Mouse (Mus musculus) limb, embryonic 15.5 days (tissue): ENCODE results near the gene Lims1. TPM values are rescaled to one million over a fixed set of nuclear protein-coding genes. Genes with fewer than 3 reads are reported as not detected.

Experiments used
- ATAC-seq: fragments of 200-750 bp; cut with Nextera tagmentation; 2 replicates; pipeline ENCODE4 v1.8.0; 2017; ENCODE audit warnings: low read depth, moderate TSS enrichment; ENCODE audit not compliant: insufficient number of reproducible peaks, low FRiP score, low TSS enrichment
- H3K27ac ChIP-seq: fragments of 300-500 bp; sonication (generic); 2 replicates; pipeline ENCODE4 v1.5.1; 2015; ENCODE audit warnings: moderate library complexity, mild to moderate bottlenecking, inconsistent platforms
- H3K27me3 ChIP-seq: fragments of 300-500 bp; sonication (generic); 2 replicates; pipeline ENCODE4 v1.6.1; 2015; ENCODE audit warnings: inconsistent platforms
- H3K36me3 ChIP-seq: fragments of 300-500 bp; sonication (generic); 2 replicates; pipeline ENCODE4 v1.6.1; 2015; ENCODE audit warnings: inconsistent platforms
- H3K4me1 ChIP-seq: fragments of 300-500 bp; sonication (generic); 2 replicates; pipeline ENCODE4 v1.6.1; 2015; ENCODE audit warnings: inconsistent platforms
- H3K4me2 ChIP-seq: fragments of 300-500 bp; sonication (generic); 2 replicates; pipeline ENCODE4 v1.6.1; 2015; ENCODE audit warnings: mild to moderate bottlenecking, inconsistent platforms
- H3K4me3 ChIP-seq: fragments of 300-500 bp; sonication (generic); 2 replicates; pipeline ENCODE4 v1.5.1; 2015; ENCODE audit warnings: mild to moderate bottlenecking, inconsistent platforms
- H3K9ac ChIP-seq: fragments of 300-500 bp; sonication (generic); 2 replicates; pipeline ENCODE4 v1.6.1; 2015; ENCODE audit warnings: inconsistent platforms
- H3K9me3 ChIP-seq: fragments of 300-500 bp; sonication (generic); 2 replicates; pipeline ENCODE4 v1.6.1; 2016; ENCODE audit warnings: inconsistent platforms
- WGBS: fragments of 180-500 bp; shearing (Covaris S2); methylation state at CpG from one replicate; pipeline ENCODE4 v1.1.7; 2015; 5-methylcytosine and 5-hydroxymethylcytosine counted together
- polyA plus RNA-seq: library from polyadenylated mRNA; unstranded; fragments of >200 nt; fragmentation: Nextera tagmentation; extraction: Ambion mirVana; gene quantifications from 2 replicates; pipeline ENCODE4 v1.2.1, GENCODE M21; 2015

Gene Lims1
- polyA plus RNA-seq, 1 experiment from 2014 or later, result 120 TPM

DNA sequence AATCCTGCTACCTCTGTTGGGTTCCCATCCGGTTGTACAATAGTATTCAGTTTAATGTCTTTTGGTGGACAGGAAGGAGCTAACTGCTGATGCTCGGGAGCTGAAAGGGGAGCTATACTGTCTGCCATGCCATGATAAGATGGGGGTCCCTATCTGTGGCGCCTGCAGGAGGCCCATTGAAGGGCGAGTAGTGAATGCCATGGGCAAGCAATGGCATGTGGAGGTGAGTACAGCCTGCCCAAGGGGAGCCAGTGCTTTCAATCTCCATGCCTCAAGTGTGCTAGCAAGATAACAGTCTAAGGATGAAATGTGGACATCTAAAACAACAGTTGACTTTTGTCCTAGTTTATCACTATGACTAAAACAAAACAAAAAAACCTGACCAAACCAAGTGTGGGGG, 89.1 kb downstream of the Lims1 start:
- ATAC-seq, result no peak
- Histone ChIP-seq H3K27ac (no peak overlapping the region), H3K4me3 (no peak overlapping the region), H3K4me1 (no peaks in the 10 kb centered on the region), H3K9ac (no peak overlapping the region), H3K9me3 (no peaks in the 10 kb centered on the region), H3K27me3 (no peaks in the 10 kb centered on the region), H3K4me2 (no peak overlapping the region), H3K36me3 (peaks cover 60% of the 10 kb centered on the region)
- 88% methylated on average over 4 of the region's 4 CpGs for WGBS

DNA sequence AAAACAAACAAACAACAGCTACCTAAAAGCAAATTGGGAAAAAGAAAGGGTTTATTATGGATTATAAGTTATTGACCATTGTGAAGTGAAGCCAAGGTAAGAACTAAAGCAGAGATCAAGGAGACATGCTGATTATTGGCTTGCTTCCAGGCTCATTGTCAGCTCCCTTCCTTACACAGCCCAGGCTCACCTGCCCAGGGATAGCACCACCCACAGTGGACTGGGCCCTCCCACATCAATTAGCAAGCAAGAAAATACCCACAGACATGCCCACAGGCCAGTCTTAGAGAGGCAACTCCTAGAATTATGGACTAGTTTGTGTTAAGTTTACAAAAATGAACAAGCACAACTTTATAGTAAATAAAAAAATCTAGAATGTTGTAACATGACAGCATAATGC, 89.6 kb downstream of the Lims1 start:
- ATAC-seq, result no peak
- Histone ChIP-seq H3K27me3 (no peaks in the 10 kb centered on the region), H3K4me1 (no peaks in the 10 kb centered on the region), H3K4me2 (no peak overlapping the region), H3K27ac (no peak overlapping the region), H3K36me3 (peaks cover 60% of the 10 kb centered on the region), H3K4me3 (no peak overlapping the region), H3K9me3 (no peaks in the 10 kb centered on the region), H3K9ac (no peak overlapping the region)

DNA sequence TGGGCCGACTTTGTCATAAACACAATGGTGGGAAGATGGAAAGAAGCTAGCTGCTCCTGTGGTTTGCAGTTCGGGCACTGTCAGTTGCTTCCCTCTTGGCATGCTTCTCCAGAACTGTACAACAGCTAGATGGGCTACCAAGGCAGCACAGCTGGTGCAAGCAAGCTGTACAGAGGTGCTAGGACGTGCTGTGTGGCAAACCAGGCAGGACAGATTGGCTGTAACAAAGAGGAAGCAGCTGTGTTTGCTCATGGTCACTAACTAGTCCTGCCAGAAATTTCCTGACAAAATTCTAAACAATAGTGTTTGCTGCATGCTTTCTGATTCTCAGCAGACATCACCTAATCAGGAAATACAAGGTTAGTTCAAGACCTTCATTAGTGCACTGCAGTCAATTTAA, 93.4 kb downstream of the Lims1 start:
- Histone ChIP-seq H3K4me3 (no peak overlapping the region), H3K27ac (no peak overlapping the region), H3K27me3 (no peaks in the 10 kb centered on the region), H3K4me1 (no peaks in the 10 kb centered on the region), H3K9me3 (no peaks in the 10 kb centered on the region), H3K36me3 (peaks cover 40% of the 10 kb centered on the region), H3K4me2 (no peak overlapping the region), H3K9ac (no peak overlapping the region)
- WGBS, result 87% methylated on average over 3 of the region's 3 CpGs
- no peak for ATAC-seq

DNA sequence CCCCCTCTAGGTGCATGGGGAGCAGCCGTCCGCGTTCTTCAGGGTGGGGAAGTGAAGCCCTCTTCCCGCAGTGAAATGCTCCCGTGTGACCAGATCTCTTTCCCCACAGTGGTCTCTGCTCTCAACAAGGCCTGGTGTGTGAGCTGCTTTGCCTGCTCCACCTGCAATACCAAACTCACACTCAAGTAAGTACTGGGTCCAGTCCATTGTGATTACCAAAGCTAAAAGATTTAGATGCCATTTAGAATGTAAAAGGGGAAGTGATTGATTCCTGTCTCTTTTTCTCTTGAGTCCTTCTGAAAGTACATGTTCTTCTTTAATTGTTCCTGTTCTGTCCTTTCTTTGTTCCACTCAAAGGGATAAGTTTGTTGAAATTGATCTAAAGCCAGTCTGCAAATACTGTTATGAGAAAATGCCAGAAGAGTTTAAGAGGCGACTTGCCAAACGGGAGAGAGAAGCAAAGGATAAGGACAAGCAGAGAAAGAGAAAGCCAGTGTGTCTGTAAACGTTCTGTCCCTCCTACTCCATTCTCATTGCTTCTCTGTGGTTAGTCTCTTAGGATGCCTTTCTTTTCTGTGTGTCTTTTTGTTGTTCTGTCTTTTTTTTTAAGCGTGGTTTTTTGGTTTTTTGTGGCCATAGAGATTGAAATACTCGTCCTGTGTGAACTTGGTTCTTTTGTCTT, 95.2 kb downstream of the Lims1 start:
- WGBS, result 85% methylated on average over 10 of the region's 10 CpGs
- H3K36me3 ChIP-seq, result peaks cover 33% of the 10 kb centered on the region
- H3K9me3 ChIP-seq, result no peaks in the 10 kb centered on the region
- no peak overlapping the region for H3K9ac ChIP-seq
- H3K27me3 ChIP-seq, result no peaks in the 10 kb centered on the region
- ATAC-seq, result no peak
- no peak overlapping the region for H3K4me2 ChIP-seq
- no peak overlapping the region for H3K4me3 ChIP-seq
- no peaks in the 10 kb centered on the region for H3K4me1 ChIP-seq
- H3K27ac ChIP-seq, result no peak overlapping the region

DNA sequence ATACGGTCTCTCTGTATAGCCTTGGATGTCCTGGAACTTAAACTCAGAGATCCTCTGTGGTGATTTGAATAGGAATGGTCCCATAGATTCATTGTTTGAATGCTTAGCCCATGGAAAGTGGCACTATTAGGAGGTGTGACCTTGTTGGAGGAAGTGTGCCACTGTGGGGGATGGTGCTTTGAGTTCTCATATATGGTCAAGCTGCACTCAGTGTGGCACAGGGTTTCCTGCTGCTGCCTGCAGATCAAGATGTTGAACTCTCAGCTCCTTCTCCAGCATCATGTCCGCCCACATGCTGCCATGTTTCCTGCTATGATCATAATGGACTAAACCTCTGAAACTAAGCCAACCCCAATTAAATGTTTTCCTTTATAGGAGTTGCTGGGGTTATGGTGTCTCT, 104.7 kb downstream of the Lims1 start:
- peaks cover 22% of the 10 kb centered on the region; the same call in 1 of the 2 replicates for H3K36me3 ChIP-seq
- H3K4me1 ChIP-seq, result no peaks in the 10 kb centered on the region
- H3K4me3 ChIP-seq, result no peak overlapping the region
- no peak overlapping the region for H3K9ac ChIP-seq
- no peaks in the 10 kb centered on the region for H3K27me3 ChIP-seq
- ATAC-seq, result no peak
- H3K9me3 ChIP-seq, result no peaks in the 10 kb centered on the region
- 90% methylated on average over 2 of the region's 2 CpGs for WGBS
- no peak overlapping the region for H3K27ac ChIP-seq
- H3K4me2 ChIP-seq, result no peak overlapping the region

DNA sequence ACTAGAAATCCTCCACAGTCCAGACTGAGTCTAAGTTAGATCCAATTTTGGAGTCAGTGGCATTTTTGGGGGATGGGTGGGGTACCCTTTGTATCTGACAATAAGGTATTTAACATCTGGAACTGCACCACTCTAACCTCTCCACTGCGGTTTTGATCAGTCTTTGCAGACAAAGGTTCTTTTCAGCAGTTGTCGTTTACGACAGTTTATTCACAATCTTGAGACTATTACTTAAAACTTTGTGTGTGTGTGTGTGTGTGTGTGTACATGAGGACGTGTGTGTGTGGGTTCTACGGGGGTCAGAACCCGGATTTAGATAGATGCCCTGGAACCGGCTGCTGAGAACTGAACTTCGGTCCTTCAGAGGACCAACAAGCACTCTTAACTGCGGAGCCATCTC, 122.6 kb downstream of the Lims1 start:
- Histone ChIP-seq H3K9me3 (no peaks in the 10 kb centered on the region), H3K4me3 (peak overlapping the region; percentile 96), H3K4me1 (peaks cover 7% of the 10 kb centered on the region; the same call in 1 of the 2 replicates), H3K9ac (peak overlapping the region; percentile 63), H3K4me2 (peak overlapping the region; percentile 53), H3K36me3 (no peaks in the 10 kb centered on the region), H3K27ac (peak overlapping the region; percentile 98), H3K27me3 (no peaks in the 10 kb centered on the region)
- ATAC-seq, result no peak
- 17% methylated on average over 9 of the region's 9 CpGs for WGBS

DNA sequence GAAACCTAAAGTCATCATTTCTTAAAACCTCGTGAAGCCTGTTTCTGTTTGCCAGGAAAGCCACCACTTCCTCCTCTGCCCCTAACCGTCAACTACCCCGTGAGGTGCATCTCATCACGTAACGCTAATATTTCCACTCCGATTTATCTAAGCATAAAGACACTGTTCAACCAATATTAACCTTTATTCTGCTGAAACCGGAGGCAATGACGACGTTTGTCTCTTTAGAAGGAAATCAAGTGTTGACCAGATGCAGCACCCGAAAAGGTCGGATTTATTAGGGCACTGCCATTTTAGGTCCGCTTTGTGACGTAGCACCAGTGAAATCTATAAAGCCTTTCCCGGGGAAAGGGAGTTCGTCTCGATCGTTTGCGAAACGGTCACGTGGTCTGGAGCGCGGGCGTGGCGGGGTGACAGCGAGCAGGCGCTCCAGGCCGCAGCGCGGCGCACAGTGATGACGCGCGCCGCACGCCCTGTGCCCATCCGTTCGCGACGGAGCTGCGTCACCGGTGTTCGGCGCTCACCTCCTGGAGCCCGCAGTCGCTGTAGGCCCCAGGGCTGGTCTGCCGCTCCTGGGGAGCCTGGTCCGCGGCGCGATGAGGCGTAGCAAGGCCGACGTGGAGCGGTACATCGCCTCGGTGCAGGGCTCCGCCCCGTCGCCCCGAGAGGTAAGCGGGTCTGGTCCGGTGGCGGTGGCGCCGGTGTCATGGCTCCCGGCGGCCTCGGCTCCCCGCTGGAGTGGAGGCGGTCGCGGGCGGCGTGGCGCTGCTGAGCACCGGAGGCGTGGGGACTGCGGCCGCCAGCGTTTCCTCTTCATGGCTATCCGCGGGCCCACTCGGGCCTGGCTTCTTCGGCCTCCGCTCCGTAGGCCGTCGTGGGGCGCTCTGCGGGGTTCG, 123.4 kb downstream of the Lims1 start, which contains the start of gene Ranbp2:
Ranbp2 (plus strand) TSS at position 537 of the 896 bp plus-strand sequence.
- H3K4me3 ChIP-seq, result peak within 1 kb of the TSS; percentile 96
- H3K27me3 ChIP-seq, result no peaks in the 10 kb centered on the region
- H3K36me3 ChIP-seq, result no peaks in the 10 kb centered on the region
- peaks cover 7% of the 10 kb centered on the region; the same call in 1 of the 2 replicates for H3K4me1 ChIP-seq
- H3K9me3 ChIP-seq, result no peaks in the 10 kb centered on the region
- WGBS, result under 1% methylated on average over 88 of the region's 91 CpGs
- ATAC-seq, result peak; percentile 97
- H3K4me2 ChIP-seq, result peak within 1 kb of the TSS; percentile 53
- H3K9ac ChIP-seq, result peak within 1 kb of the TSS; percentile 97
- H3K27ac ChIP-seq, result peak within 1 kb of the TSS; percentile 98

DNA sequence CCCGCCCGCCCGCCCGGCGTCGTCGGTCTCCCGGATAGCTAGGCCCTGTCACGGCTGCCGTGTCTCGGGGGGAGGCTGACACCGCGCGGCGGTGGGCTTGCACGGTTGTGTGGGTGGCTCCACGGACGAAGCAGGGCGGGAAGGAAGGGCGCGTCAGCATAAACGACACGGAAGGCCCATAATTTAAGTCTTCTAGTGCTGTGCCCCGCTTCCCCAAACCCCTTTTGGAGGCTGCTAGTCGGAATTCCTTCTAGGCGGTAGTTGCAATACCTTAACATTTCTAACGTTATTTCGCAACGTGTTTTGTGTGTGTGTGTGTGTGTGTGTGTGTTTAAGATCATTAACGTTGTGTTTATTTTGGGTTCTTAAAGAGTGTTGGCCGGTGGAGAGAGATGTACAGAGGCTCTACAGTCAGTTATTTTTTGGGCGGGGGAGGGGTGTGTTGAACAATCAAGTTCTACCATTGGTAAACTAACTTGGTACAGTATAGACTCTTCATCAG, 124.1 kb downstream of the Lims1 start:
- Histone ChIP-seq H3K9ac (peak overlapping the region; percentile 97), H3K4me2 (peak overlapping the region; percentile 43), H3K36me3 (peaks cover 2% of the 10 kb centered on the region; the same call in 1 of the 2 replicates), H3K4me3 (peak overlapping the region; percentile 96), H3K27me3 (no peaks in the 10 kb centered on the region), H3K9me3 (no peaks in the 10 kb centered on the region), H3K4me1 (peaks cover 7% of the 10 kb centered on the region; the same call in 1 of the 2 replicates), H3K27ac (peak overlapping the region; percentile 98)
- WGBS, result 0% methylated on average over 32 of the region's 32 CpGs
- no peak for ATAC-seq

DNA sequence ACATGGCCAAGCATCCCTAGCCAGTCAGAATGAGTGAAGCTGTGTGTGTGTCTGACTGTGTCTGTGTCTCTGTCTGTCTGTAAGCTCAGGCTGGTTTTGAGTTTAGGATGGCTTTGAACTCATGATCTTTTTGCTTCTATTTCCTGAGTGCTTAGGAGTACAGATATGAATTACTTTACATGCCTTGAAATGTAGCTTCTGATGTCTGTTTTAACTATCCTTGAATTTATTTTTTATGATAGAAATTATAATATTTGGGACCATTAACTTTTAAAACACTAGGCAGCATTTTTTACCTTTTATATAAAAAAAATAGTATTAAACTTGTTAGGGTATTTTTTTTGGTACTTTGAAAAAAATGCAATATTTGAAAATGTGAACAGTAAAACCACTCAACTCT, 128.3 kb downstream of the Lims1 start:
- H3K27ac ChIP-seq, result no peak overlapping the region
- H3K9me3 ChIP-seq, result no peaks in the 10 kb centered on the region
- no peak for ATAC-seq
- H3K4me3 ChIP-seq, result no peak overlapping the region
- H3K36me3 ChIP-seq, result peaks cover 26% of the 10 kb centered on the region
- H3K9ac ChIP-seq, result no peak overlapping the region
- H3K4me1 ChIP-seq, result 0 out of 2 replicates have a peak, but pooled peaks cover 2% of the 10 kb centered on the region
- H3K27me3 ChIP-seq, result no peaks in the 10 kb centered on the region
- no peak overlapping the region for H3K4me2 ChIP-seq

DNA sequence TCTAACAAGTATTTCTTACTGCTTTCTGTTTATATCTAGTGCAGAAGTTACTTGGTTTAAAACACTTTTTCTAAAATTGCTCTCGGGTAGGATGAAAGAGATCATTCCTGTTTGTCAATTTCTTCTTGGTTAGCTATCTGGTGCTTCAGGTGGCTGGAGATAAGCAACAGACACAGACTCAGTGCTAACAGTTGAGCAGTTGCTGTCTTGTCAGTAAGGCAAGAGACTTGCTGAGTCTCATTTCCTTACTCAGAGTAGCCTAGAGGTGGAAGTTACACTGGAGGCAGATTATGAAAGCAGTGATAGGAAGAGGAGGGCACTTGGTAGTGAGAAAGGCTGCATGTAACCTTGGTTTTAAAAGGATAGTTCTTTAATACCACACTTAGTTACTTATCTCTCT, 128.9 kb downstream of the Lims1 start:
- WGBS, result 93% methylated on average over 1 of the region's 1 CpGs
- no peak overlapping the region for H3K4me3 ChIP-seq
- H3K9ac ChIP-seq, result no peak overlapping the region
- no peak overlapping the region for H3K4me2 ChIP-seq
- H3K4me1 ChIP-seq, result 0 out of 2 replicates have a peak, but pooled peaks cover 2% of the 10 kb centered on the region
- ATAC-seq, result no peak
- no peaks in the 10 kb centered on the region for H3K27me3 ChIP-seq
- H3K36me3 ChIP-seq, result peaks cover 27% of the 10 kb centered on the region
- no peaks in the 10 kb centered on the region for H3K9me3 ChIP-seq
- no peak overlapping the region for H3K27ac ChIP-seq

DNA sequence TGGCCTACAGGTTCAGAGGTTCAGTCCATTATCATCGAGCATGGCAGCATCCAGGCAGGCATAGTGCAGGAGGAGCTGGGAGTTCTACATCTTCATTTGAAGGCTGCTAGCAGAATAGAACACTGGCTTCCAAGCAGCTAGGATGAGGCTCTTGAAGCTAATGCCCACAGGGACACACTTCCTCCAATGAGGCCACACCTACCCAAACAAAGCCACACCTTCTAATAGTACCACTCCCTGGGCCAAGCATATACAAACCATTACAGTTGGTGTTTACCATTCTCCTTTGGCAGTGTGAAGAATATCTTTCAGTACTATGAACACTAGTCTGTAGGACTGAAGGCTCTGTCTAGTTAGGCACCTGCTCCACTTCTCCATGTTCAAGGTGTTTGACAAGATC, 136.6 kb downstream of the Lims1 start:
- Histone ChIP-seq H3K27ac (no peak overlapping the region), H3K9ac (no peak overlapping the region)
- WGBS, result 96% methylated on average over 1 of the region's 1 CpGs

More for the DNA sequence above, 136.6 kb downstream of the Lims1 start:
- Histone ChIP-seq H3K27me3 (no peaks in the 10 kb centered on the region), H3K4me3 (no peak overlapping the region), H3K9me3 (no peaks in the 10 kb centered on the region), H3K4me2 (no peak overlapping the region), H3K4me1 (no peaks in the 10 kb centered on the region), H3K36me3 (peaks cover 45% of the 10 kb centered on the region)
- no peak for ATAC-seq
